Mouse (Mus musculus) limb, embryonic 12.5 days (tissue): ENCODE measurements around the gene Baz1b. TPM values are rescaled to one million over a fixed set of nuclear protein-coding genes. Genes with fewer than 3 reads are reported as not detected.

ENCODE experiments used
- ATAC-seq: fragments of 200-750 bp; cut with Nextera tagmentation; 2 replicates; pipeline ENCODE4 v1.8.0; 2017; ENCODE audit warnings: low read depth, moderate TSS enrichment; ENCODE audit not compliant: insufficient number of reproducible peaks, insufficient read depth, low FRiP score, low TSS enrichment
- H3K27ac ChIP-seq: fragments of 300-500 bp; sonication (generic); 2 replicates; pipeline ENCODE4 v1.5.1; 2016; ENCODE audit warnings: mild to moderate bottlenecking, moderate library complexity
- H3K27me3 ChIP-seq: fragments of 300-500 bp; sonication (generic); 2 replicates; pipeline ENCODE4 v1.6.1; 2016; ENCODE audit warnings: mild to moderate bottlenecking, moderate library complexity
- H3K36me3 ChIP-seq: fragments of 300-500 bp; sonication (generic); 2 replicates; pipeline ENCODE4 v1.6.1; 2016; ENCODE audit warnings: mild to moderate bottlenecking, moderate library complexity
- H3K4me1 ChIP-seq: fragments of 300-500 bp; sonication (generic); replicated peaks from 2 replicates; pipeline ENCODE4 v1.6.1; 2016
- H3K4me2 ChIP-seq: fragments of 300-500 bp; sonication (generic); 2 replicates; pipeline ENCODE4 v1.6.1; 2016; ENCODE audit warnings: mild to moderate bottlenecking, moderate library complexity
- H3K4me3 ChIP-seq: fragments of 300-500 bp; sonication (generic); replicated peaks from 2 replicates; pipeline ENCODE4 v1.5.1; 2016; ENCODE audit warnings: mild to moderate bottlenecking
- H3K9ac ChIP-seq: fragments of 300-500 bp; sonication (generic); replicated peaks from 2 replicates; pipeline ENCODE4 v1.6.1; 2016; ENCODE audit warnings: mild to moderate bottlenecking, moderate library complexity
- H3K9me3 ChIP-seq: fragments of 300-500 bp; sonication (generic); 2 replicates; pipeline ENCODE4 v1.6.1; 2016; ENCODE audit warnings: mild to moderate bottlenecking, moderate library complexity
- WGBS: fragments of 180-500 bp; shearing (Covaris S2); methylation state at CpG from one replicate; pipeline ENCODE4 v1.1.7; 2016; 5-methylcytosine and 5-hydroxymethylcytosine counted together
- polyA plus RNA-seq: library from polyadenylated mRNA; unstranded; fragments of >200 nt; fragmentation: Nextera tagmentation; extraction: Ambion mirVana; gene quantifications from 2 replicates; pipeline ENCODE4 v1.2.1, GENCODE M21; 2016

Baz1b gene
- polyA plus RNA-seq, 1 experiment from 2014 or later: 73.6 TPM

DNA sequence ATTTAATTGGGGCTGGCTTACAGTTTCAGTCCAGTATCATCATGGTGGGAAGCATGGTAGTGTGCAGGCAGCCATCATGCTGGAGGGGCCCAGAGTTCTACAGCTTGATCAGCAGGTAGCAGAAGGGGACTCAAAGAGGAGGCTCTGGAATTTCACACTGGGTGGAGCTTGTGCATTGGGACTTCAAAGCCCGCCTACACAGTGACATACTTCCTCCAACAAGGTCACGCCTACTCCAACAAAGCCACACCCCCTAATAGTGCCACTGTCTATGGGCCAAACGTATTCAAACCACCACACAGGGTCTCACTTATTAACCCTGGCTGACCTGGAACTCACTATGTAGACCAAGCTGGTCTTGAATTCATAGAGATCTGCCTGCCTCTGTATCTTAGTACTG lies 69.1 kb downstream of the Baz1b start:
- no peak for ATAC-seq

DNA sequence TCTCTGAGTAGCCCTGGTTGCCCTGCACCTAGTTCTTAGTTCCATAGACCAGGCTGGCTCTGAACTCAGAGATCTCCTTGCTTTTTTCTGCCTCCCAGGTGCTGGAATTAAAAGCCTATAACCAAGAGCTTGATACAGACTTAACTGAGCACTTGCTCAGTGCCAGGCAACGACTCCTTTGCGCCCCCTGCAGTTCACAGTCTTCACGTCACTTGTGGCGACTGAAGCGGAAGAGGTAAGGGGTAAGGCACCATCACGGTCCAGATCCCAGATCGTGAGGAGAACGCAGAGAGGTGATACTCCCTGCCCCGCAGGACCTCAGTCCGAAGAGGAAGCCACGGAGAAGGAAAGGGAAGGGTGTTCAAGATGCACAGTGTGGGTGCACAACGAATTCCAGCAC lies 70.5 kb downstream of the Baz1b start:
- no peak for ATAC-seq
- Histone ChIP-seq H3K27ac (peak overlapping the region; percentile 98), H3K27me3 (no peaks in the 10 kb centered on the region), H3K9me3 (peaks cover 12% of the 10 kb centered on the region; the same call in 1 of the 2 replicates), H3K36me3 (no peaks in the 10 kb centered on the region), H3K9ac (no peak overlapping the region), H3K4me1 (peaks cover 28% of the 10 kb centered on the region), H3K4me3 (no peak overlapping the region), H3K4me2 (no peak overlapping the region)
- 81% methylated on average over 12 of the region's 12 CpGs for WGBS

More for the DNA sequence above, 69.1 kb downstream of the Baz1b start:
- 85% methylated on average over 3 of the region's 3 CpGs for whole genome bisulfite sequencing
- Histone ChIP-seq H3K27me3 (peaks cover 2% of the 10 kb centered on the region; the same call in 1 of the 2 replicates), H3K9me3 (peaks cover 12% of the 10 kb centered on the region; the same call in 1 of the 2 replicates), H3K36me3 (no peaks in the 10 kb centered on the region), H3K27ac (no peak overlapping the region), H3K4me2 (no peak overlapping the region), H3K4me3 (no peak overlapping the region), H3K4me1 (peaks cover 31% of the 10 kb centered on the region), H3K9ac (no peak overlapping the region)

DNA sequence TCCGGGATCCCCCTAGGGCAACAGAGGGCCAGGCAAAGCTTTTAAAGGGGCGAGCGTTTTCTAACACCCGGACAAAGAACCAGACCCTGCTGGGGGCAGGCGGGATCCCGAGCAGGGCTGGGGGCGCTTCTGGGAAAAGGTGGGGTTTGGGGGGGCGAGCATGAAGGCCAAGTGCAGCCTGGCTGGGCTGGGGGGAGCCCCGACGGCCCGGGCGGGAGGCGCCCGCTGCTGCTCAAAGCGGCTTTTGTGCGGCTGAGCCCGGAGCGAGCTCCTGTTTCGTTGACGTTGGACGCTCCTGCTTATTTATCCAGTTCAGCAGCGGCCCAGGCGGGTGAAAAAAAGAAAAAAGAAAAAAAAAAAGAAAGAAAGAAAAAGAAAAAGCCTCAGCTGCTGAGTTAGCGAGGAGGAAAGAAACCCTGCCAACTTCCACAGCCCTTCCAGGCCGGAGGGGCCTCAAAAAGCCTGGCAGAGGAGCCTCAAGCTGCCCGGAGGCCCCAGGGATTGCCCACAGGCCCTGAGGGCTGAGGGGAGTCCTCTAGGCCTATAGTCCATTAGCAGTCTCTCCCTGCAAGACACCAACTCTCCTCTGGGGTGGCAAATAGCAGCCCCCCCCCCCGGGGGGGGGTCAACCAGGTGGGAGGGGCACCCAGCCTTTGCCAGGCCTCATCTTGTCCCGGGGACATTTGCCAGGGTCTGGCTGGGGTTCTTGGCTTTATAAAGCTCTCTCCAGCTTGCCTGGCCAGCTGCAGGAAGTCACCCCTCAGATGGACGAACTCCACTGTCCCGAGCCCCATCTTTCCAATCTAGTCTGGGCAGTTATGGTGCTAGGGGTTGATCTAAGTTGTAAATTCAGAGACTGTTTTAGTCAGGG lies 71.5 kb downstream of the Baz1b start:
- H3K9me3 ChIP-seq: peaks cover 12% of the 10 kb centered on the region; the same call in 1 of the 2 replicates
- no peaks in the 10 kb centered on the region for H3K36me3 ChIP-seq
- H3K4me1 ChIP-seq: peaks cover 24% of the 10 kb centered on the region
- peak; percentile 62 for ATAC-seq
- peak overlapping the region; percentile 61 for H3K9ac ChIP-seq
- H3K4me2 ChIP-seq: peak overlapping the region; percentile 37
- H3K27me3 ChIP-seq: no peaks in the 10 kb centered on the region
- WGBS: 36% methylated on average over 30 of the region's 30 CpGs
- peak overlapping the region; percentile 98 for H3K27ac ChIP-seq
- H3K4me3 ChIP-seq: peak overlapping the region; percentile 17; the same call in 1 of the 2 replicates

DNA sequence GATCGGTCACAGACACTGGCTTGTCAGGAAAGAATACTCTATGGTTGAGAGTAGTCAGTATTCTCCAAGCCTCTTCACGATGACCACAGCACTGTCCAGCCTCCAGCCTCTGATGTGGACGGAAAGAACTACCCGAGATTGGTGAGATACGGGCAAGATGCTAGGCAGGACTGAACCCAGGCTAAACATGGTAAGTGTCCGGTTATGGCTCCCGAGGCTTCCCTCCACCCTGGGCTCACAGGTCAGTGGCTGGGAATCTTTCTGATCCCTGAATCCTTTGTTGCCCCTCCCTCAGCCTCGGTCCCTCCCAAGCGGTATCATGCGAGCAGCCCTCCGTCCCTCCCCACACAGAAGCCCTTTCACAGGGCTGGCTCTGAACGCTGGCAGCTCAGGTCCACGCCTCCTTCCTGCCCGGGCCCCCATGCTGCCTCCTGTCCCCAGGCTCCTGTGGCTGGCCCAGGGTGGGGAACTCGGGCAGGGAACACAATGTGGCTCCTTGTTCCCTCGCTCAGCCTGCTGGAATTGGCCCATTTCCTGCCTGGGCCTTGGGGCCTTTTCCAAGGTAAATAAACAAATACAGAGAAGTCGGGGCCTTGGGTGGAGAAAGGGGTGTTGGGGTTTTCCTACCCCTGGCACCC lies 76.9 kb downstream of the Baz1b start:
- H3K27me3 ChIP-seq: no peaks in the 10 kb centered on the region
- no peaks in the 10 kb centered on the region for H3K36me3 ChIP-seq
- peak; percentile 89 for ATAC-seq
- peak overlapping the region; percentile 94 for H3K27ac ChIP-seq
- H3K4me2 ChIP-seq: peak overlapping the region; percentile 37
- peak overlapping the region; percentile 37; the same call in 1 of the 2 replicates for H3K9ac ChIP-seq
- WGBS: 13% methylated on average over 17 of the region's 17 CpGs
- peaks cover 18% of the 10 kb centered on the region for H3K4me1 ChIP-seq
- peak overlapping the region; percentile 8; the same call in 1 of the 2 replicates for H3K4me3 ChIP-seq
- 0 out of 2 replicates have a peak, but pooled peaks cover 4% of the 10 kb centered on the region for H3K9me3 ChIP-seq

DNA sequence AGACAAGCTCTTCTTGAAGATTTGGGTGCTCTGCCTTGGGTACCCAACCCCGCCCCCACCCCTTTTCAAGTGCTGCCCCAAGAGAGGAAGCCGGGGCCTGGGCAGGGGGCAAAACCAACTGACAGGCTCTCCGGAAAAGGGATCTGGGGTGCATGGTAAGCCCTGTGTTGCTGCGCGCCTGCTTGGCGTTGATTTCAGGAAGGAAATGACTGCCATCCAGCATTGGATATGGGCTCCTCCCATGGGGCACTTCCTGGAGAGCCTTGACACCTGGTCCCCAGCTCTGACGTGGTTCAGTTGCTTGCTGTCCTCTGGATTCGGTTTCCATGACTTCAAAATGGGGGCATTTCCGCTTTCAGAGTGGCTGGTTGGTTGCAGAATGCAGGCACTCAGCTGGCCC lies 77.5 kb downstream of the Baz1b start:
- peak; percentile 40; the same call in 1 of the 2 replicates for ATAC-seq
- Histone ChIP-seq H3K9me3 (0 out of 2 replicates have a peak, but pooled peaks cover 4% of the 10 kb centered on the region), H3K4me1 (peaks cover 21% of the 10 kb centered on the region), H3K36me3 (no peaks in the 10 kb centered on the region), H3K27me3 (no peaks in the 10 kb centered on the region), H3K9ac (peak overlapping the region; percentile 37), H3K4me2 (peak overlapping the region; percentile 37), H3K4me3 (peak overlapping the region; percentile 8; the same call in 1 of the 2 replicates), H3K27ac (peak overlapping the region; percentile 94)
- WGBS: 46% methylated on average over 9 of the region's 9 CpGs

DNA sequence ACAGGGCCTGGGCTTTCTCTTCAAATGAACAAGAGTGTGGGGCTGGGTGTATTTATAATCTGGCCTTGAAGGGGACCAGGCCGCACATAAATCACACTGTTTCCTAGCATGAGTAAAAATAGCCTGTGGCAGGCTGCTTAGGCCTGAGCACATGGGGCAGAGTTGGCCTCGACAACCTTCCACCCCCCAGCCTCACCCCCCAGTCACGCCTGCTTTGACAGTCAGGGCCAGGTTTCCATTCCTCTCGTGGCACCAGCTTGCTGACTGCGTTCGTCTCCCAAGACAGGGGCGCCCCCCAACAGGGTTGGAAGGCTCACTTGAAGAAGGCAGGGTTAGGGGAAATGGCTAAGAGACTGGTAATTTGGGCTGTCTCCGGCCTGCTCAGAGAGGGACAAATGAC lies 82.4 kb downstream of the Baz1b start:
- Histone ChIP-seq H3K9ac (no peak overlapping the region), H3K36me3 (no peaks in the 10 kb centered on the region), H3K4me1 (peaks cover 15% of the 10 kb centered on the region), H3K27ac (no peak overlapping the region), H3K4me3 (no peak overlapping the region), H3K27me3 (no peaks in the 10 kb centered on the region), H3K9me3 (0 out of 2 replicates have a peak, but pooled peaks cover 4% of the 10 kb centered on the region), H3K4me2 (no peak overlapping the region)
- WGBS: 69% methylated on average over 8 of the region's 8 CpGs
- ATAC-seq: 0 out of 2 replicates have a peak, but pooled peaks have one; percentile 13

DNA sequence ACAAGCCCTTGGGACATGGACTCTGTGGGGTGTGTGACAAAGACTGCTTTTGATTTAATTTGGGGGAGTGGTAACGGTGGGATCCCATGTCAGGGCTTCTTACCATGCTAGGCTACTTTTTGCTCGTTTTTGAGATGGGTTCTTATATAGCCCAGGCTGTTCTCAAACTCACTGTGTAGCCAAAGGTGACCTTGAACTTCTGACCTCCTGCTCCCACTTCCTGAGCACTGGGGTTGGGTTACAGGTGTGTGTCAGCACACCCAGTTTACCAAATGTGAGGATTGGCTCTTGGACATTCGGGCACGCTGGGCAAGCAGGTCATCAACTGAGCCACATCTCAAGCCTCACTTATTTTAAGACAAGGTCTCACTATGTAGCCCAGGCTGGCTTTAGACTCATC lies 83.3 kb downstream of the Baz1b start:
- Histone ChIP-seq H3K4me1 (peaks cover 21% of the 10 kb centered on the region), H3K27me3 (no peaks in the 10 kb centered on the region), H3K4me3 (no peak overlapping the region), H3K4me2 (no peak overlapping the region), H3K36me3 (no peaks in the 10 kb centered on the region), H3K9ac (no peak overlapping the region), H3K9me3 (0 out of 2 replicates have a peak, but pooled peaks cover 4% of the 10 kb centered on the region), H3K27ac (no peak overlapping the region)
- WGBS: 74% methylated on average over 4 of the region's 4 CpGs
- no peak for ATAC-seq

DNA sequence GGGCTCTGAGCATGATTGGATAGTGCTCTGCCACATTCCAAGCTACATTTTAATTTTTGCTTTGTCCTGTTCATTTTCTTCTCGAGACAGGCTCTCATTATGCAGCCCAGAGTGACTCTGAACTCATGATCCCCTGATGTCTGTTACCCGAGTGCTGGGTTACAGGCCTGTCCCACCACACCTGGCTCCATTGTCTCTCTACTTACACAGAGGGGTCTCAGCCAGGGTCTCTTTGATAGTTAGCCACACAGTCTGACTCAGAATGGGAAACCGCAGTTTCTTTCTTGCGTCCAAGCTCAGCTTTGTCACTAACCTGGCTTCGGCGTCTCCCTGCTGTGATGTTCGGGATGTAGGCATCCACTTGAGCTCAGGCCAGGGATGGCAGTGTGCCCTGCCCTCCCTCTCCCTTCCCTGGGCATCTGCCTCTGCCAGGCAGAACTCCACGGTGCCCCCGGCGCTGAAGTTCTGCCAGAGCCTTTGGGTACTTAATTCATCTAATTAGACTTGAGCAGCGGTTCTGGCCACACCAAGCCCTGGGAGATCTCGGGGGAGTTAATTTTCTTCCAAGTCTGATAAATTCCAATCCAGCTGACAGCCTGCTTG lies 84.6 kb downstream of the Baz1b start:
- H3K4me1 ChIP-seq: peaks cover 34% of the 10 kb centered on the region
- H3K9ac ChIP-seq: no peak overlapping the region
- ATAC-seq: no peak
- H3K36me3 ChIP-seq: no peaks in the 10 kb centered on the region
- no peak overlapping the region for H3K4me2 ChIP-seq
- peak overlapping the region; percentile 51; the same call in 1 of the 2 replicates for H3K27ac ChIP-seq
- WGBS: 72% methylated on average over 12 of the region's 12 CpGs
- H3K27me3 ChIP-seq: peaks cover 11% of the 10 kb centered on the region
- no peak overlapping the region for H3K4me3 ChIP-seq
- 0 out of 2 replicates have a peak, but pooled peaks cover 4% of the 10 kb centered on the region for H3K9me3 ChIP-seq

DNA sequence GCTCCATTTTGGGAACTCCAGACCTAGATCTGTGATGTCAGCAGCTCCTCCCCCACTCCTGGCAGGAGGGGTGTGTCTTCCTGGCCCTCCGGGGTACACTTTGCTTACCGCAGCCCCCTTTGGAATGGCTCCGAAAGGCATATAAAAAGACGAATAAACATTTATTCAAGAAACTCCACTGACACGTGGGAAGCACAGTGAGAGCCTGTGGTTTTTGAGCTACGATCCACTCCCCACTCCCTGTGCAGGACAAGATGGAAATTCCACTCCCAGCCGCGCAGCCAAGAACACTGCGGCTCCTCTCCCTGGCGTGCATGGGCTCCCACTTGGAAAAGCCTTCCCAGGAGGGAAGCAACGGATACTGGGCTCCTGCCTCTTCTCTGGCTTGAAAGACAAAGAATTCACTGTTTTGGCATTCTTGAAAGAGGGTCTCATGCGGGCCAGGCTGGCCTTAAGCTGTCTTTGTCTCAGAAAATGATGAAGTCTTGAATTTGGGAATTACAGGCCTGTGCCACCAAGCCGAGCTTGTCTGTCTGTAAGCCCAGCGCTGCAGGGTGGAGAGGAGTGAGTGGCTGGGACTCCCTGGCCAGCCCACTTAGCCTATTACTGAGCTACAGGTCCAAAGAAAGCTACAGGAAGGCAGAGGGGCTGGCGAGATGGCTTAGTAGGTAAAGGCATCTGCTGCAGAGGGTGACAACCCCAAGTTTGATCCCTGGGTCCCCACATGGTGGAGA lies 87.8 kb downstream of the Baz1b start:
- 19% methylated on average over 15 of the region's 15 CpGs for WGBS
- no peaks in the 10 kb centered on the region for H3K36me3 ChIP-seq
- peak; percentile 44; the same call in 1 of the 2 replicates for ATAC-seq
- no peaks in the 10 kb centered on the region for H3K9me3 ChIP-seq
- H3K4me3 ChIP-seq: no peak overlapping the region; the same call in 1 of the 2 replicates
- H3K9ac ChIP-seq: peak overlapping the region; percentile 24; the same call in 1 of the 2 replicates
- H3K4me1 ChIP-seq: peaks cover 34% of the 10 kb centered on the region
- peaks cover 26% of the 10 kb centered on the region for H3K27me3 ChIP-seq
- peak overlapping the region; percentile 42 for H3K4me2 ChIP-seq
- peak overlapping the region; percentile 91 for H3K27ac ChIP-seq

DNA sequence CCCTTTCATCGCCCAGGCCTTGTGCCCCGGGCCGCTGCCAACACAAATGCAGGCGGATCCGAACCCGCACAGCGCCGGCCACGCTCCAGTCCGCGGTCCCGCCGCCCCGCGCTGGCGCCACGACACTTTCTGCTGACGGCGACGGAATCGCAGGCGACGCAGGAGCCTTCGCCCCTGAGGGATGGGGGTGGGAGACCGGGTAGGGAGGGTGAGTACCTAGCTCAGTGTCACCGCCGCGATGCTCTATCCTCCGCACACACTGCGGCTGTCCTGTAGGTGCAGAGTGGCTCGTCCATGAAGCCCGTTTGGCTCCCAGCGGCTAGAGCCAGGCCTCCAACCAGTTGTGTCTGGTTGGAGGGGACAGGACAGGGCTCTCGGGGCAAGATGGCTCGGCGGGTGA lies 89.5 kb downstream of the Baz1b start:
- no peaks in the 10 kb centered on the region for H3K36me3 ChIP-seq
- peak overlapping the region; percentile 28 for H3K4me3 ChIP-seq
- WGBS: 3% methylated on average over 36 of the region's 36 CpGs
- H3K9me3 ChIP-seq: no peaks in the 10 kb centered on the region
- H3K27ac ChIP-seq: peak overlapping the region; percentile 80
- H3K9ac ChIP-seq: peak overlapping the region; percentile 51
- peaks cover 26% of the 10 kb centered on the region for H3K27me3 ChIP-seq
- H3K4me2 ChIP-seq: peak overlapping the region; percentile 54
- no peak for ATAC-seq
- H3K4me1 ChIP-seq: peaks cover 46% of the 10 kb centered on the region
